Mouse (Mus musculus): ENCODE measurements around the gene Mthfsd.
A peak's percentile ranks its signal among the peaks of the same experiment; 100 is the strongest.
"Not testable (repeated sequence)": the region's sequence is repeated elsewhere in the genome, so short reads cannot be mapped to it uniquely, and the experiment has no call there.

Mthfsd gene

DNA sequence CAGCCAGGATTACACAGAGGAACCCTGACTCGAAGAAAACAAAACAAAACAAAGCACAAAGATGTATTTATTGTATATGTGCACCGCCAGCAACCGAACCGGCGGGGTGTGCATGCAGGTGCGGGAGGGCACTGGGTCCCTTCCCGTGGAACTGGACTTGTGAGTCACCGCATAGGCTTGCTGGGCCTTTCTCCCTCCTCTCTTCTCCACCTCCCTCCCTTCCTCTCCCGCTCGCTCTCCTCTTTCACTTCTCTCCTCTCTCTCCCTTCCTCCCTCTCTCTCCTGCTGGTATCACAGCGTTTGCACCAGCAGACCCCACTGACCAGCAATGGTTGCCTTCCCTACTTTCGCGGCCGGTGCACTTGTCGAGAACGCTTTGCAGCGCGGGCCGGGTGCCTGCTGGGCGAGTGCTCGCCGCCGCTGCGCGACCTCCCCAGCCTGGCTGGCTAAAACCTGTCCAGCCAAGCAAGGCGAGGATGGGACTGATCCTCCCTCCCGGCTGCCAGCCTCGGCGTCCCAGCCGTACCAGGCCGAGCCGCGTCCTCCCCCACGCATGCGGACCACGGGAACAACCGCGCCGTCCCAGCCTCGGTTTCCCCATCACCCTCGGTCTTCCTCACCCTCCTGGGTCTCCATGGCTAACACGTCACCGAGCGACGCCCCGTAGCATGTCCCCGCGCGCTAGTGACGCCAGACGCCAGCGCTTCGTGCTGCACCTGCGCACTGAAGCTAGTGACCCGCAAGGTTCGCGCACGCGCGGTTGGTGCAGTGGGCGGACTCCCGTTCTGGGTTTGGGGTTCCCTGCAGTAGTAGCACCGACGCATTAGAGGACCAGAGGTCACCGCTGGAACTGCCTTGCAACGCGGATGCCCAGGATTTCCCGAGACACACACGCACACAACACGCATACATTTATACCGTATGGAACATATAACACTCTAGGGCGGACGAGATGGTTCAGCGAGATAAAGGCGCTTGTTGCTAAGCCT, at the start of gene Mthfsd:
TSS of gene Mthfsd (minus strand) at position 725 of the 989 bp plus-strand sequence.
- peak; percentile 95 for DNase-seq (ENCODE audit: low spot score)

DNA sequence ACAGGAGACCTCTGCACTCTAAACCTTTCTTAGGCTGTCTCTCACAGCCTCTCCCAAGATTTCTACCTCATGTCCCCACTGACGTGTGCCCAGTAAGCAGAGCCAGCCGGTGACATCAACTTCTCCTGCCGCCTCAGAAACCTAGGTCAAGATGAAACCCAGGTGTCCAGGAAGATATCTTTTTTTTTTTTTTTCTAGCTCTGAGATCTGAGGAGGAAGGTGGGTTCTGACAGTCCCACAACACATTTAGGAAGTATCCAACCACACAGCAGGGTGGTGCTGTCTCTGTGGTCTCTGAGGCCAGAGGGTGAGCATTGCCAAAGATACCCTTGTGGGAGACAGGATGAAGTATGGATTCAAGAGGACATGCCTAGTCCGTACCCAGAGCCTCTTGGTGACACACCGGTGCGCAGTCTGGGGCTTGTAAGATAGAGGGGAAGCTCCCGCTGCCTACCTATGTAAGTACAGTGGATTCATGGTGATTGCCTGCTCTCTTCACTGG, 48.8 kb upstream of the Mthfsd start:
- no peak for DNase-seq (ENCODE audit: low spot score)

DNA sequence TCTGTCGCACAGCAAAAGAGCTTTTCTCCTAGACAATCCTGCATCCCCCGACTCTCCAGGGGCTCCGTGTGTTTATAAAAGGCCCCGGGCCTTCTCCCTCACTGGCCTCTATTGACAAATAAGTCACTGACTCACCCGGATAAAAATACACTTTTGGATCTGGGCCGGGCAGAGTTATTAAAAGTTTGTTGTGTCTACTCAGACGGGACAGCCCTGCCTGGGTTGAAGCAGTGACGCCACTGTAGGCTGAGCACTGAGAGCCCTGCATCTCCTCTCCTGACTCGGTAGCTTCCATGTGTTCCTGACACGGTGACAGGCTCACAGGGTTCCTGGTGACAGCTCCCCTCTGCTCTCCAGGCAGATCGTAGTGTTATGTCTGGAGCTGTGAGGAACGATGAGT, 44.2 kb upstream of the Mthfsd start:
- no peak for DNase-seq (ENCODE audit: low spot score)

DNA sequence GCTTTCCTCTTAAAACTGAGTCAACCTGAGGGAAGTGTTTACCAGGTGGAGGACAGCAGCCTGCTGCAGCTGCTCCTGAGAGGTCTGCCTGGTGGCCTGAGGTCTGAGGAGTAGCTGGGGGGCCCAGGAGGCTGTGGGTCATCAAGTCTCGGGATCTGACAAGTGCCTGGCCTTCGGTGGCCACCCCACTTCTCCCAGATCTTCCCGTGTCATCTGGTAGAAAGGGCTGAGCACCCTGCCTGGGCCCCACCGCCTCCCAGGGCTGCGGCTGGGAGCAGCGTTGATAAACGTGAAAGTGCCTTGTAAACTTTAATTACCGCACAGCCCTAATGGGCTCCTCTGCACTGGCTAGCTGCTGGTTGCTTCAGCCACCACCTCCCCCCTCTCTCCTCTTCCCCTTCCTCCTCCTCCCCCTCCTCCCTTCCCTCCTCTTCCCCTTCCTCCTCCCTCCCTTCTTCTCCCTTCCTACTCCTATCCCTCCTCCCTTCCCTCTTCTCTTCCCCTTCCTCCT, 40.4 kb upstream of the Mthfsd start:
- no peak for DNase-seq (ENCODE audit: low spot score)

DNA sequence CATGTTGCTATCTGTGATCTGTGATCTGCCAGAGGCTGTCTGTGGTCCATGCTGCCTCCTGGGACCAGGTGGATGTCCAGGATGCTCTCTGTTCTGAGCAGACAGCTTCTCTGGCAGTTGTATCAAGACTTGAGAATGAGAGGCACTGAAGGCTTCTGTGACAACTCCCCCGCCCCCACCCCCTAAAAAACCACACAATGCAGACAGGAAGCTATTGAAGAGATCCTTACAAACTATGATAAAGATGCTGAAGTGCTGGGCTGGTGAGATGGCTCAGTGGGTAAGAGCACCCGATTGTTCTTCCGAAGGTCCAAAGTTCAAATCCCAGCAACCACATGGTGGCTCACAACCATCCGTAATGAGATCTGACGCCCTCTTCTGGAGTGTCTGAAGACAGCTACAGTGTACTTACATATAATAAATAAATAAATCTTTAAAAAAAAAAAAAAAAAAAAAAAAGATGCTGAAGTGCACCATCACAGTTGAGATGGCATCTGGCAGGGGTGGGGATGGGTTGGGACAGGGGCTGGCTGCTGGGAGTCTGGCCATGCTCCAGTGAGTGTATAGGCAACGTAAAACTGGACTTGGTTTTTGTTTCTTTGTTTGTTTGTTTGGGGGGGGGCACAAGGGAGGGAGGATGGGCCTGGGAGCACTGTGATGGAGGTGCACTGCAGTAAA, 37.4 kb upstream of the Mthfsd start:
- DNase-seq (ENCODE audit: low spot score) = not testable (repeated sequence)

DNA sequence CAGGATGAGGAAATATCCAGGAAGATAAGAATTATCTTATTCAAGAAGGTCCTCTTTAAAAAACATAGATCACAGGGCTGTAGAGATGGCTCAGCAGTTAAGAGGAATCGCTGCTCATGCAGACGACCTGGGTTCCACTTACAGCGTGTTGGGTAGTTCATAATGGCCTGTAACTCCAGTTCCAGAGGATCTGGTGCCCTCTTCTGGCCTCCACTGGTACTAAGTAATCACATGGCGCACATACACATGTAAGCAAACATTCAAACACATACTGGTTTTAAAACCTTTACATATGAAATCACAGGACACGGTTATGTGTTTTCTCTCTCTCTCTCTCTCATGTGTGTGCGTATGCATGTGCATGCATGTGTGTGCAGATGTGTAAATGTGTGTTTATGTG, 28.7 kb upstream of the Mthfsd start:
- DNase-seq (ENCODE audit: low spot score) = no peak

DNA sequence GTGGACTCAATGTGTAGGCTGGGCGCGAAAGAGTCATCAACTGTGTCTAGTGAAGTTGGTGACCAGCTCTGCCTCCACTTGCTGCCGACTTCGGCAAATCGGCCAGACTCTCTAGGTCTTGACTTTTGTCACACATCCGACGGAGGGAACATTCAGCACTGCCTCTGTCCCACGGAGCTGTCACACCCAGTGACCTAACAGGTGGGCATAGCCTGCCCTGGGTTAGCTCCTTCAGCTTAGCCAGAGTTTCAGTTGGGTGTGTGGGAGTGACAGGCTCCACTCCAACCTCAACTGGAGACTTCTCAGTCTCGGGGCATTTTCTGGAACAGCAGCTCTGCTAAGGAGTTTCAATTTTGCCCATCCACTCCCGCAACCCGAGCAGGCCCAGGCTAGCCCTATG, 26.3 kb upstream of the Mthfsd start:
- no peak for DNase-seq (ENCODE audit: low spot score)

DNA sequence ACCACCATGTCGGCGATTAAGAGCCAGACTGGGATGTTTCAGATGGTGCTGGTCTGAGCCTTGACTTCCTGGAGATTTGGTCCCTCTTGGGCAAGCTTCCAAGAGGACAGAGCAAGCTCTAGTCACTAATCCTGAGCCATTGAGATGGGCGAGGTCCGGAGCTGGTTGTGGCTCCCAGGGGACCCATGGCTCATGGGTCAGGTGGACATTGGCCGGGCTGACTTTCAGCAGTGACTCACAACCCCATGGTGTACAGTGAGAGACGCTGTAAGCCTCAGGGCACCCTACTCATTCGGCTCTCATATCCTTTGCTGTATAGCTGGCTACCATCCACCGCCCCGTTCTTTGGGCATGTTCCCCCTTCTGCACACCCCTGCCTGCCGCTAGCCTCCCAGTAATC, 25.9 kb upstream of the Mthfsd start:
- DNase-seq (ENCODE audit: low spot score) = no peak

DNA sequence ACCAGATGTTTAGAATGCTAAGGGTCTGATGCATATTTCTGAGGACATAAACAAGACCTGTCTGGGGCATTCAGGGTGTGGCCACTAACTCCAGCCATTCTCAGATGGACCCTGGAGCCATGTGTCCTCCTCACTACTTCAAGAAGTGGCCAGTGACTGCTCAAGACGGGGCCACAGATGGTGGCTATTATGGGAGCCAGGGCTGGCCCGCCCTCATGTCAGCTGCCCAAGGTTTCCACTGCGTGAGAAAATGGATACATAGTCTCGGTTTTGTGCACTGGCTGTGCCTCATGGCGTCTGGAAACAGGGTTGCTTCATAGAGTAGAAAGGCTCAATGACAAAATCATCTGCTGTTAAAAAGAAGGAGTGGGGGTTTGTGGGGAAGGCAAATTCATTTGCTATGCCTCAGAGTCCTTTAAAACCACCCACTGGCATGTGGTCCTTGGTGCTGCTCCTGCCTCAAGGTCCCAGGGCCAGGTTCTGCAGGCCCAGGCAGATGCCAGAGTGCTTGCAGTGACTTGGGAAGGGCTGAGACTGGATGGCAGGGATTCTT, 24.8 kb upstream of the Mthfsd start:
- no peak for DNase-seq (ENCODE audit: low spot score)

DNA sequence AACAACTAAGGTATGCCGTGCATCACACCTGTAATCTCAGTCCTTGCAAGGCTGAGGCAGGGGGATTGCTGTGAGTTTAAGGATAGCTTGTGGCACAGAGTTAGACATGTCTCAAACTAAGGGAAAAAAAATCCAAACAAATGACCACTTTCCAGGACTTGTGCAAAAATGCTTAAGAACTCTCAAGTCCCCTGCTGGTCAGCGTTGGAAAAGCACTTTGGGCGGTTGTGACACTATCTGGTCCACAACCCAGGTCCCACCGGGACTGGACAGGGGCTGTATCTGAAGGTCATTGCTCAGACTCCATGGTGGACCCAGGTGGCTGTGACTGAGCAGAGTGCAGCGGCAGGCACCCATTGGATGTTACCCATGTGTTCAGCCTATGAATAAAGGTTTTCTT, 22.3 kb upstream of the Mthfsd start:
- no peak for DNase-seq (ENCODE audit: low spot score)

DNA sequence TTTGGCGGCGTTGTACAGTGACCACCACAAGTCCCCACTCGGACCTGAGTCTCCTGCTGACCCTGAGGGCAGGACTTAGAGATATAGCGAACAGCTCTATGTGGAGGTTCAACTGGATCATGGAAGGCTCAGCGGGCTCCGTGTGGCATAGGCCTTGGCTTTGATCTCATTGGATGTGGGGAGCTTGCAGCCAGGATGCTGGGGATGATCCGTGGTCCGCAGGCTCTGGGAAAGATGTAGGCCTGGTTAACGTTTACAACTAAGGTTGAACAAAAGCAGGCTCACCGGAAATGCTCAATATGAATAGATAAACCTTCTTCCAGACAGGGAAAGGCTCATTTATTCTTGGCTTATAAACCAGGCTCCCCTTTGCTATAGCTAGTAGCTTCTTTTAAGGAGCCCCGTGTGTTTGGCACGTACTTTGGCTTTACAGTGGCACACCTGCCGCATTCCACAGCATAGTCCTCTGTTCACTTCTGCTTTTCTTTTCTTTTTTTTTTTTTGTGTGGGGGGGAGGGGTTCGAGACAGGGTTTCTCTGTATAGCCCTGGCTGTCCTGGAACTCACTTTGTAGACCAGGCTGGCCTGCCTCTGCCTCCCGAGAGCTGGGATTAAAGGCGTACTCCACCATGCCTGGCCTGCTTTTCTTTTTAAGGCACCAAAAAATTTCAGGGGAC, 21.2 kb upstream of the Mthfsd start:
- DNase-seq (ENCODE audit: low spot score) = no peak

DNA sequence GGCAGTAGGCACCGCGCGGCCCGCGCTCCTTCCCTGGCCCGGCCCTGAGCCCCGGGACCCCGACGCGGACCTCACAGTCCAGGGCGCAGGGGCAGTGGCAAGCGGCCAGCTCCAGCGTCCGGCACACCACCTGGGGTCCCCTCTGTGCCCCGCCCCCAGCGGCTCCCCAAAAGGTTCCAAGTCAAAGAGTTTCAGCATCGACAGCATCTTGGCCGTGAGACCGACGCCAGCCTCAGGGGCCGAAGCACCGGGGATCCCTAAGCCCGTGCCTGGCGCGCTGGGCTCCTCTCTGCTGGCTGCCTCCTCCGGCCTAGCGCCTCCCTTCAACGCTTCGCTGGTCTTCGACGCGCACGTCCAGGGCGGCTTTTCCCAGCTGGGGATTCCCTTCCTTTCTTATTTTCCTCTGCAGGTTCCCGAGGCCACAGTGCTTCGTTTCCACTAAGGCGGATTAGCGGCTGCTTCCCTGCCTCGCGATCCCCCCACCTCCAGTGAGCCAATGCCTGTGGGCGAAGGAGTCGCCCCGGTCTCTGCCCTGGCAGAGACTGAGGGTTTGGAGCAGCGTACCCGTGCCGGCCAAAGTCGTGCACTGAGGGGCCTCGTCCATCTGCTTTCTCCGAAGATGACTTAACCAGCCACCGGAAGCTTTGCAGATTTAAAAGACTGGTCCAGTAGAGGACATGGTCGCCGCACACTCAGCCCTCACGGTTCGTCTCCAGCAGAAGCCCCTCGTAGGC, 20.5 kb upstream of the Mthfsd start:
- no peak for DNase-seq (ENCODE audit: low spot score)

DNA sequence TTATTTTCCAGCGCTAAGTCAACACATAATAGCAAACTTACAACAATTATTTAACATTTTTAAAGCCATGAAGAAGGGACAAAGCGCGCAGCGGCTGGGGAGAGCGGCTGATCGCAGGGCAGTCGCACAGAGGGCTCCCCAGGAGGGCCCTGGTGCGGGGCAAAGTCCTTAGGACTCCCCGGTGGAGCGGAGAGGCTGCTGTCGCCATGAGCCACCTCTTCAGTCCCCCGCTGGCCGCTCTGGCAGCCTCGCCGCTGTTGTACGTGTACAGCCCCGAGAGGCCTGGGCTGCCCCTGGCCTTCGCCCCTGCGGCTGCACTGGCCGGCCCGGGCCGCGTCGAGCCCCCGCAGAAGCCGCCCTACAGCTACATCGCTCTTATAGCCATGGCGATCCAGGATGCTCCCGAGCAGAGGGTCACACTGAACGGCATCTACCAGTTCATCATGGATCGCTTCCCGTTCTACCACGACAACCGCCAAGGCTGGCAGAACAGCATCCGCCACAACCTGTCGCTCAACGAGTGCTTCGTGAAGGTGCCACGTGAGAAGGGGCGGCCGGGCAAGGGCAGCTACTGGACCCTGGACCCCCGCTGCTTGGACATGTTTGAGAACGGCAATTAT, 19.7 kb upstream of the Mthfsd start, which contains the start of gene Foxl1:
TSS of gene Foxl1 (plus strand) at position 185 of the 620 bp plus-strand sequence.
- DNase-seq (ENCODE audit: low spot score) = no peak

DNA sequence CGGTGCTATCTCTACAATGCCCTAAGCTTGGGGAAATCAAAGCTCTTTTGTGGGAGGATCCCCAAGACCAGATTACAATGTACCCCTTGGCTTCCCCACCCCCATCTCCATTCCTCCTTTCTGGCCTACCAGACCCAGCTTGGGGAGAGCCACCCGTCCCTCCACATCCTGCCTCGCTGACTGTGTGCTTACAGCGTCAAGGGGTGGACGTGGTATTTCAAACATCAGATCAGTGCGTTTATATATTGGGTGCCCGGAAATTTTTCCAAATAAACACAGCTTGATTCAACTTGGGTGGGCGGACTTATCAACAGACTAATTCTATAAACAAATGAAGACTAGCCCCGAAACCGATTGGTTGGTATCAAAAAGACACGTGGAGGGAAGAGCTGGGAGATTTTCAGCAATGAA, 19.1 kb upstream of the Mthfsd start:
- DNase-seq (ENCODE audit: low spot score) = no peak

DNA sequence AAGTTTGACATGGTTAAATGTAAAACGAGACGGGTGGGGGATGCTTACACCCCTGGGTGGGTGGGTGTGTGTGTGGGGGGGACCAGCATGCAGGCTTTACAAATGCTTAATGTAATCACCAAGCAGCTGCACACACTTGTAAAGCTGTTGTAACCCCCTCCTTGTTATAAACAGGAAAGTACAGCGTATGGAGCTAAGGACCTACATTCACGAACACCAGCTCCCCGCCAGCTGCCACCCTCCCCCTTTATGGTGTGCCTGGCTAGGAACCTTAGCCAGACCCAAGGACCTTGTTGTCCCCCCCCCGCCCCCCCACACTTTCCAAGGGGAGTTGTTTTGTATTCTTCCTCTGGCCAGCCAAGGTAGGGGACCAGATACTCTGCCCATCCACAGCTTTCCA, 18.5 kb upstream of the Mthfsd start:
- DNase-seq (ENCODE audit: low spot score) = no peak

DNA sequence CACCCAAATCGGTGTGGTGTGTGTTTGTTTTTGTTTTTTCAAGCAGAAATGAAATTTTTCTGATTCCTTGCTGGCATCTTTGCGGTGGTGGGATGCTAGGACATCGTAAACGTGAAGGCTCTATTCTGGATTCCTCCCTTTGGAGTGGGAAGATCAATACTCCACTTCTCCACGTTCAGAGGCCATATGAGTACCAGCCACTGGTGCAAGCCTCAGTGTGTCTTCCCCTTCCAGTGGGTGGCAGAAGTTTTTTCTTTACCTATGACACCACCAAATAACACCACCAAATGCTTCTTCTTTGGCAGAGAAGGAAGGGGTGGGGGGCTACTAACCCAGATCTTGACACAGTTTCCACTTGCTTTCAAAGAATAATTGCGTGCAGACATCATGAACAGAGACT, 18.0 kb upstream of the Mthfsd start:
- no peak for DNase-seq (ENCODE audit: low spot score)

DNA sequence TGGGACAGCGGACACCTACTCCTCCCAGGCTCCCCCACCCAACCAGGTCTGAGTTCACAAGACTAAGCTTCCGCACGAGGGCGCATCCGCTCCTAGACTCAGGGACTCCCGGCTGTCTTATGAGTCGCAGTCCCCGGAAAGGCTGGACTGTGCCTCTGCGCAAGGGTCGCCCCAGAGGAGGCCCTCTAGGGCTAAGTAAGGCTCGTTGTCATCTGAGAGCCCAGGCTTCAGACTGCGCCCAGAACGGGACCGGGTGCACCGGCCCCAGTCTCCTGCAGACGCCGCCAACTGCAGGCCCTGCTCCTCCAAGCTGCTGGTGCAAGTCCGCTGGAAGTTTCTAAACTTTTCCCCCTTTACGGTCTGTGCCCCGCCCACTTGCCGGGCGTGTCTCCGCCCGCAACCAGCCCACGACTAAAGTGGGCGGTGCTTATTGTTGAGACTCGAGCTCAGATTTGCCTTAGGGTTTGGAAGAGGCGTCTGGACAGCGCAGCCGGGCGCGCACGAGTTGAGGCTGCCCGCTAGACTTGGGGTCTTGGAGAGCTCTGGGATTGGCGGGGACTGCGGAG, 17.2 kb upstream of the Mthfsd start:
- peak; percentile 86 for DNase-seq (ENCODE audit: low spot score)

DNA sequence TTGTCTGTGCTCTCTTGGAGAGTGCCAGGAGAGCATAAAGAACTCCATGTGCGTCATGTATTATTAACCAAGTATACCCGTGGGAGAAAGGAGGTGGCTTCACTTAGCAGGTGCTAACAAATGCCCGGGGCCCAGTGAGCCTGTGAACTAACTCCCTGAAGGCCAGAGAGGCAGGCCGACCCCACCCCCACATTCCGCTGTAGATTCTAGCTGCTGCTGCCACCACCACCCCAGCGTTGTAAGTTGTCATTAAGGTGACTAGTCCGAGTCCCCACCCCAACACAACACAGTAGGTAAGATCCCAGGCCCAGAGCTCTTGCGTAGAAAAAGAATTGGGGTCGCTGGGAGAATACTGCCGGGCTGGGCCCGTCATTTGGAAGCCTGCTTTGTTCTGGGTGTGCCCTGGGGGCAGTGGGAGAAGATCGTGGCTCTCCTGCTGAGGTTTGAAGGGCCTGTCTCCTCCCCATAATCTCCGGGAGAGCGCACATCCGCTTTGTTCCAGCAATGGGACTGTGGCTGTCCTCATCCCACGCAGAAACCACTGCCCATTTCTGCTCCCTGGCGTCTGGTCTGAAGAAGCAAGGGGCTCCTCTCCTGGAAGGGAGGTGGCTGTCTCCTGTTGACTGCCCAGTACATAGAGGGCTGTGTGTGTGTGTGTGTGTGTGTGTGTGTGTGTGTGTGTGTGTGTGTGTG, 16.5 kb upstream of the Mthfsd start:
- no peak for DNase-seq (ENCODE audit: low spot score)

DNA sequence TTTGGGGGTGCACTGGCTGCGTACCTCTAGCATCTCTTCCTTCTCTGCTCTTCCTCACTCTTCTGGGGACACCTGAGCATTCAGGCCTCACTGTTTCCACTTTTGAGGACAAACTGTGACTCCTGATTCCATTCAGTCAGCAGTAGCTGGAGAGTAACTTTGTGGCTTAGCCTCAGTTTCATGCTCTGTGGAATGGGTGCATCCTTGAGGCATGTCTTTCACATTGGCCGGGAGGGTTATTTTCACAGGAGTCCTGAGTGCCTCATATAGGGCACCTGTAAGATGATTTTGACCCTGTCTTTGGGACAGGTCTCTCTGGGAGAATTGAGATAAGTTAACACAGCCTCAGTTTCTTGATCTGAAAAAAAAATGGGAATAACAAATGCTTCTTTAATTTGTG, 14.9 kb upstream of the Mthfsd start:
- DNase-seq (ENCODE audit: low spot score) = no peak

DNA sequence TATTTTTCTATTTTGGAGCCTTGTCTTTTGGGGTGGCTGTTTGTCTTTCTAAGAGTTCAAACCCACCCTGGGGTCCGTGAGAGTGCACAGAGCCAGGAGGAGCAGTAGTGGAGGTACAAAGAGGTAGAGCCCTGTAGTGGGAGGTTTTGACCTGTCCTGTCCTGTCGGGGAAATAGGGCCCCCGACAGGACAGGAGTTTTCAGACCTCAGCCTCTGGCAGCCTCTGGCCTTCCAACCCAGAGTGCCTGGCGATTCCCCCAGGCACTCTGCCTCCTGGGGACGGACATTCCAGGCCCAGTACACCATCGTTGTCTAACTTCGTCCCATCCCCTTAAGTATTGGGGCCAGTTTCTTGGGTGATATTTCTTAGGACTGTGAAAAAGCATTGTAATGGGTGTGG, 14.2 kb upstream of the Mthfsd start:
- DNase-seq (ENCODE audit: low spot score) = no peak
